Mouse (Mus musculus): ENCODE data around the gene Cln6.
"Not testable (repeated sequence)": the region's sequence is repeated elsewhere in the genome, so short reads cannot be mapped to it uniquely, and the experiment has no call there.

The Cln6 gene

DNA sequence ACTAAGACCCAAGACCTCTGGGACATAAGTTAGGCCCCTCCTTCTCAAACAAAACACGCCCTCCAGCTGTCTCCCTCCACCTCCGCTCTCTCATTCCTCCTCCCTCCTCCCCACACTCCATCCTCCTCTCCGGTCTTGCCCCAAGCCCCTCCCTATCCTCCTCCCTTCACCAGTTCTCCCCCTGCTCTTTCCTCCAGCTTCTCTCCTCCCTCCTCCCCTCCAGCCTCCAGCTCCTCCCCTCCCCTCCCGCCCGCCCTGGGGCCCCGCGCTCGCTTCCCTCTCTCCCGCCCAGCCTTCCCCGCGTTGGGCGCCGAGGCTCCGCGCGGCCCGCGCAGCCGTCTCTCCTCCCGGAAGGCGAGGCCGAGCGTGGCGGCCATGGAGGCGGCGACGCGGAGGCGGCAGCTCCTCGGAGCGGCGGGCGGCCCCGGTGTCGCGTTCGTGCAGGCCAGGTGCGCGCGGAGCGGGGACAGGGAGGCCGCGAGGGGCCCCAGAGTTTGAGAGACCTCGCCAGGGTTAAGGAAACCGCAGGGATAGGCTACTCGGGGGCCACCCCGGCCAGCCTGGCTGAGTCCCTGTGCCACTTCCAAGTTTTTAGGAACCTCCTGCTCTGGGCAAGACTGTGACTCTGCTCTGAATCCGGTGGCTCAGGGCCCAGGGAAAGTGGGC is at the start of gene Cln6:
Cln6 (plus strand) TSS at position 280 of the 666 bp plus-strand sequence.
- peak; percentile 74 to 91 for DNase-seq

DNA sequence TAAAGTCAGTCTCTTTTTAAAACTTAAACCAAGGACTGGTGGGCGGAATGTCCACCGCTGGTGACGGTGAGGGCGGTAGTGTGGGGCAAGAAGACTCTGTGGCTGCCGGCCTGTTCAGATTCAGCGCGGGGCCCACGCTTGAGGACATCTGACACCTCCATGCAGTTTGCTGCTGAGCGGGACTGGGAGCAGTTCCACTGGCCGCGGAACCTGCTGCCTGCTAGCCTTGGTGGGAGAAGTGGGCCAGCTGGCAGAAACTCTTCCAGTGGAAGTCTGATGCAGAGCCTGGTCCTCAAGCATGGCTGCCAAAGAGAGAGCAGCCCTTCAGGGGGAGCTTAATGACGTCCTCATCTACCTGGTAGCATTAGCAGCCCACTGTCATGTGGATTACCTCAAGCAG is 48.7 kb upstream of the Cln6 start:
- DNase-seq = no peak

DNA sequence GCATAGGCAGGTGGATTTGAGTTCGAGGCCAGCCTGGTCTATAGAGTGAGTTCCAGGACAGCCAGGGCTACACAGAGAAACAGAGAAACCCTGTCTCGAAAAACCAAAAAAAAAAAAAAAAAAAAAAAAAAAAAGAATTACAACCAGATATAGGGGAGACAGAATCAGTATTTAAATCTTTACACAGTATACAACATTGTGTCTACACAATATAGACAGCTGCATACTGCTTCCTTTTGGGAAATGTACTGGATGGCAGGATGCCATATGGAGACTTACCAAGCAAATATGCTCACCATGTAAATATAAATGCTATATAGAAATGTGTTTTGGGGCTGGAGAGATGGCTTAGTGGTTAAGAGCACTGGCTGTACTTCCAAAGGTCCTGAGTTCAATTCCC is 39.4 kb upstream of the Cln6 start:
- DNase-seq = not testable (repeated sequence)

DNA sequence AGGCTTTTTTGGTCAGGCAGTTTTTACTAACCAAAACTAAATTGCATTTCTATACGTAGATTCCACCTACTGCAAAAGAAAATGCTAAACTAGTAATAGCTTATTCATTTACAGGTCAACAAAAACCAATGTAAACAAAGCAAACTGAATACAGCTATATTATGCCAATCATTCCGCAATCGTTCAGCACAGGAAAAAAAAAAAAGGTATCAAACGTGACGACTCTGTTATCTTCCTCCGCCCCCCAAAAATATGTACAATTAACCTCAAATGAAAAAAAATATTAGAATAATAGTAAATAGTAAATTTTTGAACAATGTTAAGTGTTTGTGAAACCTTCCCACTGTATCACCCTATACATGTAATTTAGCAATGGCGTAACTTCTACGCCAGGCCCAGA is 28.5 kb upstream of the Cln6 start:
- no peak for DNase-seq

DNA sequence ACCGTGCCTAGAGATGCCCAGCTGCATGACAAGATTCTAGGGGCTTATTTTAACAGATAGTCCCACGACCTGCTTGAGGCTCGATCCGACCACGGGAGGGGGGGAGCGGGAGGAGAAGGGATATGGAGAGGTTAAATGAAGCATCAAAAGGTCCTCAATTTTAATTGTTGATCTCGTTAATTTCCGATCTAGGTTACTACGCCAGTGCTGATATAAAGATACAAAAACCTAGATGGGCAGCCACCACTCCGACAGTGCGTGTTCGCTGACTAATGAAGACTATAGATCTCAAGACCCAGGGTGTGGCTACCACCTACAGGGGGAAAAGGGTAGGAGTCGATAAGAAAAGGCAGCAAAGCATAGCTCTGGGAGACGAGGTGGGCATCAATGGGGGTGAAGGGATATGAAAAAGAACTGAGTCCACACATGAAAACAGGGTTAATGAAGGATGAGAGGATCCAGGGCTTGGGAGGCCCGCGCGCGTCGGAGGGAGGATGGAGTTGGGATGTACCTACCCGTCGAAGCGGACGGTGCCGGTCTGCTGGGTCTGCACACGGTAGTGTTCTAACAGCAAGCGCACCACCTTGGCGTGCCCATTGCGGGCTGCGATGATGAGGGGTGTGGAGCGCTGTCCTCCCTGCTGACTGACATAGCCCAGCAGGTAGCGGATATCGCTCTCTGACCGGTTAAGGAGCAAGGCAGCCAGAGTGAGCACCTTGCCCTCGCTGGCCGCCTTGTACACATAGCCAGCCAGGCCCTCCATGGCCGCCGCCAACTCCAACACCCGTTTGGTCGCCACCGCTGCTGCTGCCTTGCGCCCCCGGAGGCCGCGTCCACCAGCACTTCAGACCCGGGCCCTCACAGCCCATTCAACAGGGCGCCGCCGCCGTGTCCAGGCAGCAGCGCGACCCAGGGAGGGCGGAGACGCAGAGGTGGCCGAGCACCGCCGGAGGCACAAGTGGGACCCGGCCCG is 27.8 kb upstream of the Cln6 start:
- no peak for DNase-seq

DNA sequence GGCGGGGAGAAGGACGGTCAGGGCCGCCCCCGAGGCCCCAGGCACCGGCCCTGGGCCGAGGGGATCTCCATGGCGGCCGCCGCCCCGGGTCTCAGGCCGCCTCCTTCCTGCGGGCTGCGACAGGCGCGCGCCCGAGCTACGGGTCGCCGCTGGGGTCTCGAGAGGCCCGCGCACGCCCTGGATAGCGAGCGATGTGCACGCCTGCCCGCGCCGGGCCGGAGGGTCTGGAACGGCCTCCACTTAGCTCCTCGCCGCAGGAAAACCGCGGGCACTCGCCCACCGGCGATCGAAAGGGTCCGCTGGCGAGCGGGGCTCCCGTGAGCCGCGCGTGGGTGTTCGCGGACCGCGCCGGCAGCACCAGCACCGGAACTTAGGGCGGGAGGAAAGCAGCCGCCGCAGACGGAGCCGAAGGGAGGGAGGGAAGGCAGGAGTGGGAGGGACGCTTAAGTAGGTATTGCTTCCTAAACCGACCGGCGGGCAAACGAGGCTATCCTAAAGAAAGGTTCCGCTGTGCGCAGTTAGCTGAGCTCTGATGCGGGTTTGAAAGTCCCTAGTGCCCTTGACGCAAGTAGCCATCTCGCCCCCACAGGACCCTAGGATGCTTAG is 27.0 kb upstream of the Cln6 start, which contains the start of gene Fem1b:
Fem1b (minus strand) TSS at position 419 of the 606 bp plus-strand sequence.
- DNase-seq = peak; percentile 90

DNA sequence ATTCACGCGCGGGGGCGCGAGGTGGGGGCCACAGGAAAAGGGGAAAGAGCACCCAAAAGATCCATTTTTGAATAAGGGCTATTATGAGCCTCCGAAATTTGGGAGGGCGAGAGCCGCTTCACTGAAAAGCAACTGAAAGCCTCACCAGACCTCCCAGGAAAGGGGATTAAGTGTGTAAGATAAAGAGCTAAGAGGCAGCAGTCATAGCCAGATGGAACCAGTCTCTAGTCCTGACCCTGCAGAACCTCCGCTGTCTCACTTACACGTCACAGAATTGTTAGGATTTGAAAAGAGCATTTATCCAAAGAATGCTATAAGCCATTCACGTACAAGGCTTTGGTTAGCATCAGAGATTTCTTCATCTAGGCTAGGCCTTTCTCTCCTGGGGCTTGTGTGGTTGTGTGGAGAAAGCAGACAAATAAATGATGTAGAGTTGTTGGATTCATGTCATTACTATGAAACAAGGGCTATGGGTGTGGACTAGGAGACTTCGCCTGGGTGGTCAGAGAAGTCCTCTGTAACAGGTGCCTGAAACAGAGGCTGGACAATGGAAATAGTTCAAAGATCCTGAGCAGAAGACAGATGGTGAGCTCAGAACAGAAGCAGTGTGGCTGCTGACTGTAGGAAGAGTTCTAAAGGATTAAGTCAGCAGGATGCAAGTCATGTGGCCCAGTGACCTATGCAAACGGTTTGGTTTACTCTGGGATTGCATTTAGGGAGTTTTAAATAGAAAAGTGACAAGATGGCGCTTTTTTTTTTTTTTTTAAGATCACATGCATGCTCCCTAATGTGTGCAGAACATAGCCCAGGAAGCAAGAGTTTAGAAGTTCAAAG is 26.2 kb upstream of the Cln6 start:
- DNase-seq = no peak

DNA sequence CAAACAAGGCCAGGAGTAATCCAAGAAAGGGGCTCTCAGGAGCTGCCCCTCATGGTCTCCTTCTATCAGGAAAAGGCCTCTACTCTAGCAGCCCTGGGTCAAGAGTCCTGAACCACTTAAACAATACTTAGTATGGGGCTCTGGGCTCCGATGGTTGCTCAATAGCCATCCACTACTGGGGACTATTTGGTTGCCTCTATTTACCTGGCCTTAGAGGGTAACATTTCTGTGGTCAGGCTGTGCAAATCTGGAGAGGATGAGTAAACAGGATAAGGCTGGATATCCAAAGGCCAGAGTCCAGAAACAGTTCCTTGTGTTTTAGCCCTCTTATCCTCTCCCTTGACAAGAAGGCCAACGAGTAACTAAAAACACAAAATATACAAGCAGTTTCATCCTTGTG is 23.8 kb upstream of the Cln6 start:
- DNase-seq = no peak

DNA sequence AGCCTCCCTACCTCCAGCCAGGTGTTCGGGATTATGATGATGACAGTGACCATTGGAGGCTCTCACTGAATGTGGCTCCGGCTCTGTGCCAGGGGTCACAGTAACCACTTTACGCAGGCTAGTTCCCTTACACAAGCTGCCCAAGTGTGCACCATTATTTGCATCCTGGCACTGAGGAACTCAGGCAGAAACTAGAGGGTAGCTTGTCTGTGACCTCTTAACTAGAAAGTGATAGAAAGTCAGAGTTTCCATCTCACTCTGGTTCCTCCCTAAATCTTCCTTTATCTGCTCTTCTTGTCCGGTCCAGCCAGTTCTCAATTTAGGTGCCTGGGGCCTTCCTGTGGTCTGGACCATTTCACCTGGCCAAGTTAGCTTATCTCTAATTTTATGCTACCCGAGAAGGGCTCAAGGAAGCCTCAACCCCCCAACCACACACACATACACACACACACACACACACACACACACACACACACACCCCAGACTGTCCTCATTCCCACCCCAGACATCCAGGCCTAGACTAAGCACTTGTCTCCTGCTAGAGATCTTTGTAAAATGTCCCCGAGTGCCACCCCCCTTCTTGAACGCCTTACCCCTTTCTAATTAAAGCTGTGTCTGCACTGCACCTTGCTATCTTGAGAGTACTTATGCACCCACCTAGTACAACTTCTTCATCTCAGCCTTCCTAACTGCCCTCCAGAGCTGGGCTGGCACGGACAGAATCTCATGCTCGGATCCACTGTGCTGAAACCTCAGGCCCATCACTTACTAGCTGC is 22.1 kb upstream of the Cln6 start:
- no peak for DNase-seq

DNA sequence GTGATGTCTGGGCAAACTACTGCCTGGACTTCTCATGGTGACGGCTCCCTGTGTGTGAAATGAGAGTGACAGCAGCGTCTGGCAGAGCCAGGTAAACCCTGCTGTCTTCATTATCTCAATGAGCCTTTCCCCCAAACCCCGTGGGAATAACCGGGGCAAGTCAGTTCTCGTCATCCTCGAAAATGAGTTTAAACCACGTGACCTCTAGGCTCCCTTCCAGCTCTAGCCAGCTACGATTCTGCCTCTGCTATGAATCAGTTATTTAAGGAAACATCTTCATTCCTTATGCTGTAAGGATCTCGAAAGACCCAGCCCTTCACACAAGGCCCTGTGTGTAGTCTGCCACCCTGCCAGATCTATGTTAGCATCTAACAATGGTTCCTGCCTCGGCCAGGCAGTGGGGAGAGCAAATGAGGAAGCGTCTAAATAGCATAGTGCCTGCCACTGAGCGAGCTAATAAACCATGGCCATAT is 21.4 kb upstream of the Cln6 start:
- no peak for DNase-seq

DNA sequence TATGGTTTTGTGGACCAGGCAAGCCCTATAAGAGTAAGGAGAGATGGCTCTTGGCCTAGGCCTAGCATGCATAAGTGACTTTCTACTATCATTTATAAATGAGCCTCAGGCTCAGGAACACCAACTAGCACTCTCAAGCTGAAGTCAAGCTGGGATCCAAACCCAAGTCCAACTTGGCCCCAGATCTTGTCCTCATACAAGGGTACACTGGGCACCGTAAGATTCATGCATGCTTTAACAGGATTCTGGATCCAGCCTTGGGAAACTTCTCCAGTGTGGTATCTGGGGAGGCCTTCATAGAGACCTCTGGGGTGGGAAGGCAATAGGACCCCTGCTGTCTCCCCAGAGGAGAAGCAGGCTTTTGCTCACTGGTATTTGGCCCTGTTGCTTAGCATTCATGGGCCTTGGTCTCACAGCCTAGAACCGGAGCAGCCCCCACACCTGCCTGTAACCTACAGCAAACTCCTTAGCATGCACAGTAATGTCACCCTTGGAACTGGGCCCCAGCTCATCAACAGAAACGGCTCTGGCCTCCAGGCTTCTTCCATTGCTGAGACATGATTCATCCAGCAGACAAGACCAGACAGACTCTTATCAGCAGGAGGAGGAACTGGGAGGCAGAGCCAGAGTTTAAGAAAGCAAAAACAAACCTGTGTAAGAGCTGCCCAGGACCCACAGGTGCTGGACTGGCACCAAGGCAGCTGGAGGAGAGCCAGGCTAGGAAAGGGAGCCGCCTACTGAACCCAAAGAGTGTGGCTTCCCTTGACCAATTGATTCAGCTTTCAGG is 20.6 kb upstream of the Cln6 start:
- DNase-seq = no peak

DNA sequence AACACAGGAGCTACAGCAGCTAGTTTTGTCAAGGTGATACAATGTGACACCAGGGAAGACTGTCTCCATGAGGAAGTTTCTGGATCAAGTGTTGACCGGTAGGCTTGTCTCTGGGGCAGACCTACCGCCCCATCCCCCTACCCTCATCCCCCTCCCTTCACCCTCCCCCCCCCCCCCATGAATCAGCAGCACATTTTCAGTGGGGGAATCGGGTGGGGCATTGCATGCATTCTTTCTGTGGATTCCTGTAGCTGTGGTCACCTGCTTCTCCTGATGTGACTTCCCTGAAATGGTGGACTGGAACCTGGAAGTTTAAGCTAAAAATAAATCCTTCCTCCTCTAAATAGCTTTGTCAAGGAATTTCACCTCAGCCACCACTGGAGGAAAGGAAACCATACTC is 19.1 kb upstream of the Cln6 start:
- DNase-seq = no peak

DNA sequence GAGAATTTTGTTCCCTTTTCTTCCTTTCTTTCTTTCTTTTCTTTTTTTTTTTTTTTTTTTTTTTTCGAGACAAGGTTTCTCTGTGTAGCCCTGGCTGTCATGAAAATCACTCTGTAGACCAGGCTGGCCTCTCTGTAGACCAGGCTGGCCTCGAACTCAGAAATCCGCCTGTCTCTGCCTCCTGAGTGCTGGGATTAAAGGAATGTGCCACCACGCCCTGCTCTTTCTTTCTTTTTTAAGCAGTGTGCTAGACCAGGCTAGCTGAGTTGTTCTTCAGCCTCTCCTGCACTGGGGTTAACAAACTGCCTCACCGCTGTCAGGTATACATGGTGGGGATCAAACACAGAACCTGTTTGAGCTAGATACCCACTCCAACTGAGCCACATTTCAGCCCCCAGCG is 18.7 kb upstream of the Cln6 start:
- DNase-seq = not testable (repeated sequence)

DNA sequence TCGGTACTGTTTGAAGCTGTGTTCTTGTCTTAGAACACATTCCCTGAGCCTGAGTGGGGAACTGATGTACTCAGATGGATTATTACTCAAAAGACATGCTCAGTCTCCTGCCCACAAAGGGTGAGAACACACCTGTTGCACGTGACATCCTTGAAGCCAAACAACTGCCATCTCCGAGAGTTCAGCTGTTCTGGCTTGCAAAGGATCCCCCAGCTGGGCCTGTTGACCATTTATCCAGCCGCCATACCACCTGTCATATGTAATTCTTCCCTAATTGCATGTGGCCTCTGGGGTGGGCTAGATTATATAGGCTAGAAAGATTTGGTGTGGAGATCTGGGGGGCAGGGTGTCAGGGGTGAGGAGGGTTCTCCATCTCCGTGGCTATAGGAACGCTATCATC is 17.8 kb upstream of the Cln6 start:
- DNase-seq = no peak

DNA sequence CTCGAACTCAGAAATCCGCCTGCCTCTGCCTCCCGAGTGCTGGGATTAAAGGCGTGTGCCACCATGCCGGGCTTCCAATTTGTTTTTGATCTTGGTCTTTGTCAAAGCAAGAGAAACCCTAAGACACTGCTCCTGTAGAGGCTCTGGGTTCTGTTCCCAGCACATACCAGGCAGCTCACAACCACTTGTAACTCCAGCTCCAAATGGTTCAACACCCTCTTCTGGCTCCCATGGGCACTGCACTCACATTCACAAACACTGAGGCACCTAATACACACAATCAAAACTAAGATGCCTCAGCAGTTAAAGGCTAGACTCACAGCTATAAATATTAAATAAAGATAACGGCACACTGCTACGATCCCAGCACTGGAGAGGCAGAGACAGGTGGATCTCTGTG is 16.8 kb upstream of the Cln6 start:
- no peak for DNase-seq

DNA sequence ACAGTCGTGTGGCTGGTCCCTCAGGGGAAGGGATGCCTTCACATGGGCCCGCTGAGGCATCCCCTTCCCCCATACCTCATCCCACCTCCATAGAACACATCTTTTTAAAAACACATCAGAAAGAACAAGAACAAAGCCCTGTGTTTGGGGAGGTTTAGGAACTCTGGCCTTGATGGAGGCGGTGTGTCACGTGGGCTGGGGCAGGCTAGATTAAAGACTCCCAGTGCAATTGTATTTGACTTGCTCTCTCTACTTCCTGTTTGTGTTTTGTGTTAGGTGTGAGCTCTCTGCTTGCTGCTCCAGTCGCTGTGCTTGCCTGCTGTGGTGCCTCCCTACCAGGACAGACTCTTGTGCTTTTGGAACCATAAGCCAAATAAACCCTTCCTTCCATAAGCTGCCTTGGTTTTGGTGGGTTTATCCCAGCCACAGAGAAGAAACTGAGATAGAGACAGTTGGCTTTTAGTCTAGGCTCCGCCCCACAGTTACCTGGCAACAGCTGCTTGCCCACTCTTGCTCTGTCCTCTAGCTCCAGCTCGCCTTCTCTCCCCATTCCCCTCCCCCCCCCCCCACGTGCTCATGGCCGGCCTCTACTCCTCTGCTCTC is 12.7 kb upstream of the Cln6 start:
- no peak for DNase-seq

DNA sequence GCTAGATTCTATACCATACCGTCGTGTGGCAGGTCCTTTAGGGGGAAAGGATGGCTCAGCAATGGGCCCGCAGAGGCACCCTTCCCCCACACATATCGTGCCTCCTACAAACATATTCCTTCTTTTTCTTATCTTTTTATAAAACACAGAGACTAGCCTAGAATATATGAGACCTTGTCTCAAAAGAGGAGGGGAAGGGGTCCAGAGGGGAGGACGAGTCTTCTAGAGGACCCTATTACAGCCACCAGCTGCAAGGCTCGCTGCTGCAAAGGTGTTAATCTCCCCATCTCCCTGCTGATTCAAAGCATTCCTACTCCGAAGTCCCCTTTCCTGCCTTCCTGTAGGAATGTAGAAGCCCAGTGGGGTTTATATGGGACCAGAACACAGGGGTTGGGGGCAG is 12.1 kb upstream of the Cln6 start:
- no peak for DNase-seq

DNA sequence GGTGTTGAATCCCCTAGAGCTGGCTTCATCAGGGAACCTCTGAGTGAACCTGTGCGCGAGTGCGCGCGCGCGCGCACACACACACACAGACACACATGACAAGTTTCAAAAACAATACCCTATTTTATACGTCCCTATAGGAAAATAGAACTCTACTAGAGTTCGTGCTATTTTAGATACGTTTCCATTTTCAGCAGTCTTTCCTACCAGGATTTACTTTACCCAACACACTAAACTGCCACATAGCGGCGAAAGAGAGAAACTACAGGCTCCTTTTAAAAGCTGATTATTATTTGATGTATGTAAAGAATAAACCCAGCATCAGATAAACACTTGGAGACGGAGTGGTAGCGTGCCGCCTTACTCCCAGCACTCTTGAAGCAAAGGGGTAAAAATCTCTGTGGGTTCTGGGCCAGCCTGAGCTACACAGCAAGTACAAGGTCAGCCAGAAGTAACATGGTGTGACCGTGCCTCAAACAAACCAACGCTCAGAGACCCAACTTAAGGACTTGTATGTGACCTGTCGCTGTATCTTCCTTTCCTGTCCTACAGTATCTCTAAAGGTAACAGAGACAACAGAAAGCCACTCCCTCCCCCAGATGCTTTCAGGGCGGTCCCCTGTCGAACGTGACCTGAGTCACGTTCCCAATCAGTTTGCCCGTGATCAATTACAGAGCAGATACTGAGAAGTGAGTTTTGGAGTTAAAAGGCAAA is 10.5 kb upstream of the Cln6 start:
- DNase-seq = no peak

DNA sequence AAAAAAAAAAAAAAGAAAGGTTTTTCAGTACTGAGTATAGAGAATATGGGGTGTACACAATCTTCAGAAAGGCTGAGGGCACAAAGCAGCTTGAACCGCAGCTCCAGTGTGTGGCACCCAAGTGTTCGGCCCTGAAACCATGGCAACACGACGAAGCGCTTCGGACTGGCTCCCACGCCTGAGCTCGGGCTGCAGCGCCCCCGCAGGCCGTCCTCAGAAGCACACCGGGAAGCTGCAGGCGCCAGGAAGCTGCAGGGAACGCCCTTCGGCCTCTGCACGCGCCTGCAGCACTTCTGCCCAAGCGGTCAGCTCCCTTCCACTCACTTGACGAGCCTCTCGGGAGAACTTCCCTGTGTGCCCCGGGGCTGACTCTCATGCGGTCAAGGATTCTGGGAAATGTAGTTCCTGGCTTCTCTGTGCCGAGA is 9.9 kb upstream of the Cln6 start:
- peak; percentile 98 to 99 for DNase-seq

DNA sequence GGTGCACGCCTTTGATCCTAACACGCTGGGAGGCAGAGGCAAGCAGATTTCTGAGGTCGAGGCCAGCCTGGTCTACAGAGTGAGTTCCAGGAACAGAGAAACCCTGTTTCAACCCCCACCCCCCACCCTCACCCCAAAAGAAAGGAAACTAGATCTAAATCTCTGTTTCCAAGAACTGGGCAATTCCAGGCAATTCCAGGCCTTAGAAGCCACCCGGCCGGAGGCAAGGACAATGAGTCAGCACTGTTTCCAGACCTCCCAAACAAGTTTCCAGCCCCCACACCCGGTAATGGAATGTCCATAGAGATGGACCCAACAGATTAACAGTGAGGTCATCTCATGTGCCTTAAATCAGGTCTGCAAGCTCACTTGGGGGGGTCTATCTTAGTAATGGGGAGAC is 8.7 kb upstream of the Cln6 start:
- no peak for DNase-seq
